Mouse (Mus musculus) left cerebral cortex, postnatal 14 days (tissue): ENCODE measurements around the gene Mx1. TPM values are rescaled to one million over a fixed set of nuclear protein-coding genes. Genes with fewer than 3 reads are reported as not detected.

Experiments used
- DNase-seq, 2 experiments: peaks; one replicate each; pipeline ENCODE4 v3.0.0; 2021 to 2022; ENCODE audit warnings: low spot score in 2 of 2, mixed read lengths in 1 of 2
- intact Hi-C: fragments of 180-260 bp; cut with DNase I; formaldehyde crosslinking; loops from one replicate; pipeline ENCODE4 v1.15.1; 2025
- total RNA-seq, 2 experiments: library from RNA; stranded (reverse); gene quantifications; 2 replicates each; pipeline ENCODE4 v1.2.3; 2021

The Mx1 gene
- total RNA-seq, 2 experiments from 2014 or later: 2.0 to 2.9 TPM

DNA sequence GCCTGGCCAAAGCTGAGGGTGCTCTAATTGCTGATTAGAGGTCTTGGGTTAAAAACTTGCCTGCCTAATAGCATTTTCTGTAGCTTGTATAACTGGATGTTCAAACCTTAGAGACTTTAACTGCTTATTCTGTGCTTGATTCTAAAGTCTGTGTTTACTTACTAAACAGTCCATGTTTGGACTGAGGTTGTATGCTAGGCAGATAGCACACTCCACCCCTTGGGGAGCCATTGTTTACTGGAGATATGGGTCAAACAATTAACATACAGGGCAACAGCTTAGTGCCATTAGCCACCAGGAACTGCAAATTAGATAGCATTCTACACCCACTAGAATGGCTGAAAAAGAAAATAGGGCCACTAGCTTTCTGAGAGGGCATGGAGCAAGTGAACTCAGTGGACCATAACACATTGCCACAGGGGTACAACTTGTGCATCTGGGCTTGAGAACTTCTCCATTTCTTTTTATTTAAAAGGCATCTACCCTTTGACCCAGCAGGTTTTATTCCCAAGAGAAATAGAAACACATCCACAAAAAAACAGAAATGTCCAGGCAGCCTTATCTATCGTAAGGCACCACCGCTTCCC lies 64.7 kb downstream of the Mx1 start:
- intact Hi-C loops: no loop called here
- DNase-seq: no peak

Other genes with a start within 250 kb of the Mx1 start
- gene Bace2, start 106.2 kb downstream of the Mx1 start, total RNA-seq: 10 to 100 TPM in 1 of 2 experiments, 1 to 10 TPM in 1; 8.3 to 10.6 TPM
- not detected for gene Fam3b, start 51.9 kb upstream of the Mx1 start, total RNA-seq
- not detected for gene Tmprss2, start 148.3 kb upstream of the Mx1 start, total RNA-seq